Mouse (Mus musculus): Measurements from ENCODE around the gene Olfr71. TPM values are rescaled to one million over a fixed set of nuclear protein-coding genes. Genes with fewer than 3 reads are reported as not detected.

Olfr71 gene
- polyA plus RNA-seq, 1 experiment: not detected

GRCm38 (mm10) chr4:43726228-43726993 is 16.4 kb upstream of the Olfr71 start:
- Histone ChIP-seq H3K4me3 (replicated peaks; ENCODE audit: control insufficient read depth, low read depth, low read length) (no peak overlapping the region), H3K27ac (ENCODE audit: control insufficient read depth, insufficient read depth, low read depth, low read length, poor library complexity) (no peak overlapping the region), H3K4me1 (ENCODE audit: control insufficient read depth, insufficient read depth, low read length) (no peaks in the 10 kb centered on the region)
- 50% methylated on average over 12 of the region's 12 CpGs for WGBS
- TF ChIP-seq POLR2A (IDR thresholded peaks at IDR 0.05; ENCODE audit: borderline replicate concordance, control insufficient read depth, low read depth, low read length) (no peak), CTCF (IDR thresholded peaks at IDR 0.05; ENCODE audit: control insufficient read depth, insufficient read depth, low read length) (no peak)

- no peak overlapping the region for H3K4me3 ChIP-seq (replicated peaks; ENCODE audit: control insufficient read depth, low read depth, low read length)
- no peak overlapping the region for H3K27ac ChIP-seq (ENCODE audit: control insufficient read depth, insufficient read depth, low read depth, low read length, poor library complexity)
- WGBS: 24% methylated on average over 1 of the region's 1 CpGs
- TF ChIP-seq POLR2A (IDR thresholded peaks at IDR 0.05; ENCODE audit: borderline replicate concordance, control insufficient read depth, low read depth, low read length): no peak
- no peak for TF ChIP-seq CTCF (IDR thresholded peaks at IDR 0.05; ENCODE audit: control insufficient read depth, insufficient read depth, low read length)
- H3K4me1 ChIP-seq (ENCODE audit: control insufficient read depth, insufficient read depth, low read length): no peaks in the 10 kb centered on the region; the same call in none of the 2 replicates
Measured at GRCm38 (mm10) chr4:43724764-43725163, 14.7 kb upstream of the Olfr71 start.

GRCm38 (mm10) chr4:43722191-43722590 is 12.1 kb upstream of the Olfr71 start:
- Histone ChIP-seq H3K4me1 (ENCODE audit: control insufficient read depth, insufficient read depth, low read length) (no peaks in the 10 kb centered on the region; the same call in none of the 2 replicates), H3K27ac (ENCODE audit: control insufficient read depth, insufficient read depth, low read depth, low read length, poor library complexity) (no peak overlapping the region), H3K4me3 (replicated peaks; ENCODE audit: control insufficient read depth, low read depth, low read length) (no peak overlapping the region)
- TF ChIP-seq POLR2A (IDR thresholded peaks at IDR 0.05; ENCODE audit: borderline replicate concordance, control insufficient read depth, low read depth, low read length): no peak
- no peak for TF ChIP-seq CTCF (IDR thresholded peaks at IDR 0.05; ENCODE audit: control insufficient read depth, insufficient read depth, low read length)
- 82% methylated on average over 4 of the region's 4 CpGs for WGBS

- H3K27ac ChIP-seq (ENCODE audit: control insufficient read depth, insufficient read depth, low read depth, low read length, poor library complexity): no peak overlapping the region
- no peaks in the 10 kb centered on the region; the same call in none of the 2 replicates for H3K4me1 ChIP-seq (ENCODE audit: control insufficient read depth, insufficient read depth, low read length)
- TF ChIP-seq POLR2A (IDR thresholded peaks at IDR 0.05; ENCODE audit: borderline replicate concordance, control insufficient read depth, low read depth, low read length) (no peak), CTCF (IDR thresholded peaks at IDR 0.05; ENCODE audit: control insufficient read depth, insufficient read depth, low read length) (no peak)
- WGBS: 54% methylated on average over 16 of the region's 16 CpGs
- H3K4me3 ChIP-seq (replicated peaks; ENCODE audit: control insufficient read depth, low read depth, low read length): no peak overlapping the region
Measured at GRCm38 (mm10) chr4:43720491-43721228, 10.6 kb upstream of the Olfr71 start.

- H3K4me3 ChIP-seq (replicated peaks; ENCODE audit: control insufficient read depth, low read depth, low read length): no peak overlapping the region
- WGBS: 50% methylated on average over 7 of the region's 7 CpGs
- TF ChIP-seq CTCF (IDR thresholded peaks at IDR 0.05; ENCODE audit: control insufficient read depth, insufficient read depth, low read length): no peak
- no peak for TF ChIP-seq POLR2A (IDR thresholded peaks at IDR 0.05; ENCODE audit: borderline replicate concordance, control insufficient read depth, low read depth, low read length)
- H3K27ac ChIP-seq (ENCODE audit: control insufficient read depth, insufficient read depth, low read depth, low read length, poor library complexity): no peak overlapping the region
- no peaks in the 10 kb centered on the region; the same call in 1 of the 2 replicates for H3K4me1 ChIP-seq (ENCODE audit: control insufficient read depth, insufficient read depth, low read length)
Measured at GRCm38 (mm10) chr4:43713652-43714219, 3.7 kb upstream of the Olfr71 start.

GRCm38 (mm10) chr4:43711821-43712220 is 1.8 kb upstream of the Olfr71 start:
- Histone ChIP-seq H3K4me3 (replicated peaks; ENCODE audit: control insufficient read depth, low read depth, low read length) (no peak overlapping the region), H3K4me1 (ENCODE audit: control insufficient read depth, insufficient read depth, low read length) (no peaks in the 10 kb centered on the region; the same call in 1 of the 2 replicates), H3K27ac (ENCODE audit: control insufficient read depth, insufficient read depth, low read depth, low read length, poor library complexity) (no peak overlapping the region)
- under 1% methylated on average over 2 of the region's 2 CpGs for WGBS
- TF ChIP-seq POLR2A (IDR thresholded peaks at IDR 0.05; ENCODE audit: borderline replicate concordance, control insufficient read depth, low read depth, low read length) (no peak), CTCF (IDR thresholded peaks at IDR 0.05; ENCODE audit: control insufficient read depth, insufficient read depth, low read length) (peak; percentile 84)

- Histone ChIP-seq H3K27ac (ENCODE audit: control insufficient read depth, insufficient read depth, low read depth, low read length, poor library complexity) (no peak overlapping the region), H3K4me1 (ENCODE audit: control insufficient read depth, insufficient read depth, low read length) (no peaks in the 10 kb centered on the region; the same call in 1 of the 2 replicates), H3K4me3 (replicated peaks; ENCODE audit: control insufficient read depth, low read depth, low read length) (no peak overlapping the region)
- 79% methylated on average over 13 of the region's 13 CpGs for WGBS
- TF ChIP-seq POLR2A (IDR thresholded peaks at IDR 0.05; ENCODE audit: borderline replicate concordance, control insufficient read depth, low read depth, low read length): no peak
- no peak for TF ChIP-seq CTCF (IDR thresholded peaks at IDR 0.05; ENCODE audit: control insufficient read depth, insufficient read depth, low read length)
Measured at GRCm38 (mm10) chr4:43705991-43706390, 4.1 kb downstream of the Olfr71 start.

- H3K4me1 ChIP-seq (ENCODE audit: control insufficient read depth, insufficient read depth, low read length): no peaks in the 10 kb centered on the region
- H3K27ac ChIP-seq (ENCODE audit: control insufficient read depth, insufficient read depth, low read depth, low read length, poor library complexity): no peak overlapping the region
- no peak for TF ChIP-seq POLR2A (IDR thresholded peaks at IDR 0.05; ENCODE audit: borderline replicate concordance, control insufficient read depth, low read depth, low read length)
- no peak for TF ChIP-seq CTCF (IDR thresholded peaks at IDR 0.05; ENCODE audit: control insufficient read depth, insufficient read depth, low read length)
- H3K4me3 ChIP-seq (replicated peaks; ENCODE audit: control insufficient read depth, low read depth, low read length): no peak overlapping the region
- 83% methylated on average over 8 of the region's 8 CpGs for WGBS
Measured at GRCm38 (mm10) chr4:43703851-43704250, 6.2 kb downstream of the Olfr71 start.
